33 mouse cellular contexts compared by ENCODE assay signal in the genomic region with DNA sequence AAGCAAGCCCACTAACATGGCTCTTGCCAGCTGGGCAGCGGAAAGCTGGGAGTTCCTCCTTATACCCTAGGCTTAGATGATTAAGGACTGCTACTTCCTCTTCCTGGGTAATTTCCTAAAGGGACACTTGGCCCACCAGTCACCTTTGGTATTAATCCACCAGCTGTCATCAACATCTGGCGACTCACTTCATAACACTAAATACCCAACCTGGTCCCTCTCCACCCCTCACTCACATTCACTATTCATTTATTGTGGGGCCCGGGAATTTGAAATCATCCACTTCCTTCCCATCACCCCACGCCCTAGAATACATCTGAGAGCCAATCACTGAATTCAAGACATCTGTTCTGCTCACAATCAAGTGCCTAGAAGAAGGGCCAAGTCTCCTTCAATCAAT.
"Had no signal": no experiment of that assay in that cellular context is flagged by ENCODE, and none has a peak within 500 bp of the region (broad histone marks: within the 10 kb centered on the region; RNA-seq: fewer than 3 reads in every experiment).

No protein-coding gene starts in this region.

- H3K36me3 ChIP-seq: heart, embryonic 12.5 days; heart, embryonic 13.5 days; heart, embryonic 15.5 days; hindbrain, embryonic 10.5 days; hindbrain, embryonic 12.5 days; hindbrain, embryonic 13.5 days; hindbrain, embryonic 15.5 days; intestine, embryonic 15.5 days; kidney, embryonic 15.5 days had no signal

- H3K9me3 ChIP-seq: heart, embryonic 12.5 days; heart, embryonic 15.5 days; hindbrain, embryonic 10.5 days; hindbrain, embryonic 12.5 days; hindbrain, embryonic 13.5 days; hindbrain, embryonic 15.5 days; intestine, embryonic 15.5 days; kidney, embryonic 15.5 days had no signal

- DNase-seq: heart, postnatal 10 days; heart, postnatal 14 days; heart, postnatal 36 days; kidney, adult 11 months; kidney, adult 18-20 months; kidney, adult 2 months; kidney, adult 8-10 months; kidney, adult 9 months; kidney, postnatal 10 days; kidney, postnatal 14 days; kidney, postnatal 25 days; kidney, postnatal 36 days; kidney, postnatal 4 days; layer of hippocampus, adult 9-11 months; layer of hippocampus, postnatal 36 days had no signal

- H3K27me3 ChIP-seq: heart, embryonic 12.5 days; heart, embryonic 13.5 days; heart, embryonic 15.5 days; hindbrain, embryonic 12.5 days; hindbrain, embryonic 13.5 days; hindbrain, embryonic 15.5 days; intestine, embryonic 15.5 days; kidney, embryonic 15.5 days had no signal

- ATAC-seq: hindbrain, embryonic 16.5 days; hindbrain, postnatal 0 days; inflammation-experienced regulatory T-cells, adult 6 months; intestine, embryonic 15.5 days; intestine, embryonic 16.5 days; intestine, postnatal 0 days had no signal

- H3K4me3 ChIP-seq: heart, embryonic 12.5 days; heart, embryonic 13.5 days; heart, embryonic 15.5 days; hindbrain, embryonic 10.5 days; hindbrain, embryonic 12.5 days; hindbrain, embryonic 13.5 days; hindbrain, embryonic 15.5 days; intestine, embryonic 15.5 days; kidney, embryonic 15.5 days; layer of hippocampus, adult 2 months; left cerebral cortex, adult 2 months had no signal

- H3K4me2 ChIP-seq: heart, embryonic 12.5 days; heart, embryonic 13.5 days; heart, embryonic 15.5 days; hindbrain, embryonic 12.5 days; hindbrain, embryonic 13.5 days; hindbrain, embryonic 14.5 days; hindbrain, embryonic 15.5 days; intestine, embryonic 15.5 days; kidney, embryonic 15.5 days had no signal

- H3K4me1 ChIP-seq: heart, embryonic 12.5 days; heart, embryonic 13.5 days; heart, embryonic 15.5 days; hindbrain, embryonic 10.5 days; hindbrain, embryonic 12.5 days; hindbrain, embryonic 13.5 days; hindbrain, embryonic 15.5 days; intestine, embryonic 15.5 days; kidney, embryonic 15.5 days had no signal

- H3K9ac ChIP-seq: heart, embryonic 12.5 days; heart, embryonic 13.5 days; heart, embryonic 15.5 days; hindbrain, embryonic 12.5 days; hindbrain, embryonic 13.5 days; hindbrain, embryonic 14.5 days; hindbrain, embryonic 15.5 days; intestine, embryonic 15.5 days; kidney, embryonic 15.5 days had no signal

- H3K27ac ChIP-seq: heart, embryonic 13.5 days; heart, embryonic 15.5 days; hindbrain, embryonic 10.5 days; hindbrain, embryonic 12.5 days; hindbrain, embryonic 13.5 days; hindbrain, embryonic 14.5 days; hindbrain, embryonic 15.5 days; hindbrain, postnatal 0 days; intestine, embryonic 15.5 days; kidney, embryonic 15.5 days; kidney, postnatal 0 days; layer of hippocampus, adult 2 months; left cerebral cortex, adult 2 months had no signal
